Mouse (Mus musculus) MEL (cell line): ENCODE data around the gene Slc39a11. TPM values are rescaled to one million over a fixed set of nuclear protein-coding genes. Genes with fewer than 3 reads are reported as not detected.

Experiments used
- DNase-seq: peaks from one replicate; pipeline ENCODE4 v3.0.0; 2011; ENCODE audit warnings: low read depth, low spot score
- H3K27ac ChIP-seq: 2 replicates; pipeline ENCODE4 v1.5.1; 2012; ENCODE audit warnings: low read depth, mild to moderate bottlenecking, control low read depth, low read length, moderate library complexity; ENCODE audit not compliant: control insufficient read depth
- H3K27me3 ChIP-seq, 2 experiments: fragments of 150-350 bp in 1 of 2; sonication (generic) in 1 of 2; 2 replicates each; pipeline ENCODE4 v1.6.1; 2012; ENCODE audit warnings: low read length in 2 of 2, mild to moderate bottlenecking in 2 of 2, improper control_type of control experiment in 1 of 2, moderate library complexity in 1 of 2; ENCODE audit not compliant: insufficient read depth in 2 of 2, control insufficient read depth in 1 of 2
- H3K36me3 ChIP-seq, 2 experiments: 2 replicates each; pipeline ENCODE4 v1.6.1; 2012 to 2014; ENCODE audit warnings: low read length in 2 of 2, improper control_type of control experiment in 1 of 2, inconsistent platforms in 1 of 2, mild to moderate bottlenecking in 1 of 2; ENCODE audit not compliant: insufficient read depth in 2 of 2, control insufficient read depth in 1 of 2
- H3K4me1 ChIP-seq, 2 experiments: fragments of 150-350 bp in 1 of 2; sonication (generic) in 1 of 2; 2 replicates each; pipeline ENCODE4 v1.6.1; 2012; ENCODE audit warnings: low read length in 2 of 2, improper control_type of control experiment in 1 of 2, mild to moderate bottlenecking in 1 of 2; ENCODE audit not compliant: insufficient read depth in 2 of 2, control insufficient read depth in 1 of 2
- H3K4me3 ChIP-seq, 2 experiments: fragments of 150-350 bp in 1 of 2; sonication (generic) in 1 of 2; 2 replicates each; pipeline ENCODE4 v1.5.1; 2012; ENCODE audit warnings: low read depth in 2 of 2, low read length in 2 of 2, mild to moderate bottlenecking in 2 of 2, moderate library complexity in 2 of 2, control low read depth in 1 of 2, improper control_type of control experiment in 1 of 2; ENCODE audit not compliant: control insufficient read depth in 1 of 2, insufficient read depth in 1 of 2
- H3K79me2 ChIP-seq: 2 replicates; pipeline ENCODE4 v1.6.1; 2012; ENCODE audit warnings: mild to moderate bottlenecking, low read length, moderate library complexity; ENCODE audit not compliant: control insufficient read depth, poor library complexity, insufficient read depth
- H3K9ac ChIP-seq: 2 replicates; pipeline ENCODE4 v1.6.1; 2012; ENCODE audit warnings: low read depth, mild to moderate bottlenecking, control low read depth, low read length, moderate library complexity; ENCODE audit not compliant: control insufficient read depth, poor library complexity, severe bottlenecking
- H3K9me3 ChIP-seq: fragments of 150-350 bp; sonication (generic); replicated peaks from 2 replicates; pipeline ENCODE4 v1.6.1; 2012; ENCODE audit warnings: mild to moderate bottlenecking, low read length, improper control_type of control experiment, moderate library complexity; ENCODE audit not compliant: insufficient read depth
- BHLHE40 ChIP-seq: IDR thresholded peaks from 2 replicates; pipeline ENCODE4 v1.6.1; 2012; ENCODE audit warnings: low read depth, mild to moderate bottlenecking, inconsistent platforms, low read length, improper control_type of control experiment, borderline replicate concordance
- CHD1 ChIP-seq: IDR thresholded peaks from 2 replicates; pipeline ENCODE4 v1.6.1; 2012; ENCODE audit warnings: low read depth, mild to moderate bottlenecking, inconsistent platforms, low read length, improper control_type of control experiment
- CTCF ChIP-seq, 3 experiments: IDR thresholded peaks in 2 of 3; conservative IDR thresholded peaks in 1 of 3; 2 replicates each; pipeline ENCODE4 v1.5.1; 2011 to 2012; ENCODE audit warnings: low read length in 3 of 3, low read depth in 2 of 3, mild to moderate bottlenecking in 2 of 3, improper control_type of control experiment in 1 of 3, inconsistent platforms in 1 of 3, mixed read lengths in 1 of 3, moderate library complexity in 1 of 3; ENCODE audit not compliant: control insufficient read depth in 1 of 3, insufficient read depth in 1 of 3, poor library complexity in 1 of 3, severe bottlenecking in 1 of 3
- ELF1 ChIP-seq: IDR thresholded peaks from 2 replicates; pipeline ENCODE4 v1.6.1; 2014; ENCODE audit warnings: low read depth, mild to moderate bottlenecking, inconsistent platforms, low read length, improper control_type of control experiment, moderate library complexity
- EP300 ChIP-seq, 2 experiments: IDR thresholded peaks; 2 replicates each; pipeline ENCODE4 v1.6.1; 2011; ENCODE audit warnings: improper control_type of control experiment in 2 of 2, low read length in 2 of 2, low read depth in 1 of 2, mild to moderate bottlenecking in 1 of 2
- GABPA ChIP-seq: IDR thresholded peaks from 2 replicates; pipeline ENCODE4 v1.6.1; 2012; ENCODE audit warnings: low read depth, mild to moderate bottlenecking, inconsistent platforms, low read length, improper control_type of control experiment, moderate library complexity
- GATA1 ChIP-seq: IDR thresholded peaks from 2 replicates; pipeline ENCODE4 v1.6.1; 2011; ENCODE audit warnings: low read depth, low read length, improper control_type of control experiment
- JUND ChIP-seq: IDR thresholded peaks from 2 replicates; pipeline ENCODE4 v1.6.1; 2011; ENCODE audit warnings: low read depth, mild to moderate bottlenecking, improper control_type of control experiment, low read length
- KAT2A ChIP-seq: conservative IDR thresholded peaks from 2 replicates; pipeline ENCODE4 v1.6.1; 2012; ENCODE audit warnings: low read depth, low read length, improper control_type of control experiment, inconsistent platforms
- MAFK ChIP-seq: IDR thresholded peaks from 2 replicates; pipeline ENCODE4 v1.6.1; 2011; ENCODE audit warnings: low read depth, mild to moderate bottlenecking, low read length, improper control_type of control experiment, borderline replicate concordance
- MAX ChIP-seq: IDR thresholded peaks from 2 replicates; pipeline ENCODE4 v1.6.1; 2011; ENCODE audit warnings: low read length, improper control_type of control experiment
- MAZ ChIP-seq: IDR thresholded peaks from 2 replicates; pipeline ENCODE4 v1.6.1; 2012; ENCODE audit warnings: low read depth, mild to moderate bottlenecking, inconsistent platforms, low read length, improper control_type of control experiment
- MYB ChIP-seq: IDR thresholded peaks from 2 replicates; pipeline ENCODE4 v1.6.1; 2011; ENCODE audit warnings: mild to moderate bottlenecking, low read depth, low read length, improper control_type of control experiment
- POLR2A ChIP-seq, 2 experiments: IDR thresholded peaks; 2 replicates each; pipeline ENCODE4 v1.6.1; 2011 to 2012; ENCODE audit warnings: low read length in 2 of 2, mild to moderate bottlenecking in 2 of 2, control low read depth in 1 of 2, improper control_type of control experiment in 1 of 2, low read depth in 1 of 2, moderate library complexity in 1 of 2; ENCODE audit not compliant: control insufficient read depth in 1 of 2, insufficient read depth in 1 of 2, poor library complexity in 1 of 2
- RAD21 ChIP-seq: IDR thresholded peaks from 2 replicates; pipeline ENCODE4 v1.6.1; 2011; ENCODE audit warnings: mild to moderate bottlenecking, low read depth, low read length, improper control_type of control experiment
- RCOR1 ChIP-seq: IDR thresholded peaks from 2 replicates; pipeline ENCODE4 v1.6.1; 2012; ENCODE audit warnings: low read depth, mild to moderate bottlenecking, inconsistent platforms, low read length, improper control_type of control experiment
- SIN3A ChIP-seq: IDR thresholded peaks from 2 replicates; pipeline ENCODE4 v1.6.1; 2012; ENCODE audit warnings: low read length, improper control_type of control experiment, inconsistent platforms
- SMC3 ChIP-seq: IDR thresholded peaks from 2 replicates; pipeline ENCODE4 v1.6.1; 2011; ENCODE audit warnings: low read depth, low read length, improper control_type of control experiment
- TBP ChIP-seq: IDR thresholded peaks from 2 replicates; pipeline ENCODE4 v1.8.0; 2011; ENCODE audit warnings: low read depth, low read length, improper control_type of control experiment
- TCF12 ChIP-seq: IDR thresholded peaks from 2 replicates; pipeline ENCODE4 v1.6.1; 2014; ENCODE audit warnings: low read depth, mild to moderate bottlenecking, inconsistent platforms, low read length, improper control_type of control experiment, moderate library complexity
- UBTF ChIP-seq: IDR thresholded peaks from 2 replicates; pipeline ENCODE4 v1.6.1; 2012; ENCODE audit warnings: low read depth, mild to moderate bottlenecking, inconsistent platforms, low read length, improper control_type of control experiment, moderate library complexity, borderline replicate concordance; ENCODE audit not compliant: insufficient read depth
- ZMIZ1 ChIP-seq: IDR thresholded peaks from 2 replicates; pipeline ENCODE4 v1.6.1; 2012; ENCODE audit warnings: low read depth, mild to moderate bottlenecking, inconsistent platforms, low read length, improper control_type of control experiment, moderate library complexity
- polyA plus RNA-seq, 2 experiments: library from polyadenylated mRNA; stranded (reverse) in 1 of 2; unstranded in 1 of 2; fragments of >175 nt in 1 of 2; fragments of >200 nt in 1 of 2; gene quantifications; 2 replicates each; pipeline versions ENCODE4 v1.2.1 to v1.2.4; 2012; ENCODE audit warnings: low replicate concordance in 2 of 2, low read depth in 1 of 2; ENCODE audit not compliant: insufficient read length in 2 of 2, insufficient read depth in 1 of 2, missing spikeins in 1 of 2
- total RNA-seq: library from RNA; depleted of rRNA; stranded (reverse); fragments of 300-350 nt; gene quantifications from 2 replicates; pipeline ENCODE4 v1.2.3, GENCODE M21; 2012

The Slc39a11 gene
- total and polyA plus RNA-seq, 3 experiments, result 34.2 to 45.6 TPM; not detected in 1

GRCm38 (mm10) chr11:113378867-113379266, 271.0 kb downstream of the Slc39a11 start:
- H3K9ac ChIP-seq, result no peak overlapping the region
- H3K9me3 ChIP-seq, result no peaks in the 10 kb centered on the region
- no peak overlapping the region for H3K27ac ChIP-seq
- H3K79me2 ChIP-seq, result no peaks in the 10 kb centered on the region
- no peaks in the 10 kb centered on the region for H3K4me1 ChIP-seq
- H3K36me3 ChIP-seq, result no peaks in the 10 kb centered on the region
- no peaks in the 10 kb centered on the region for H3K27me3 ChIP-seq
- DNase-seq, result no peak
- H3K4me3 ChIP-seq, result no peak overlapping the region
- TF ChIP-seq RAD21 (no peak), MAZ (no peak), SIN3A (no peak), MAX (no peak)

- Histone ChIP-seq H3K27ac (no peak overlapping the region), H3K36me3 (no peaks in the 10 kb centered on the region; a peak in 1 of 4 replicates), H3K4me1 (no peaks in the 10 kb centered on the region), H3K79me2 (no peaks in the 10 kb centered on the region), H3K9me3 (no peaks in the 10 kb centered on the region), H3K9ac (no peak overlapping the region), H3K4me3 (no peak overlapping the region), H3K27me3 (no peaks in the 10 kb centered on the region)
- DNase-seq, result no peak
- TF ChIP-seq MAFK (no peak), MAZ (no peak), RCOR1 (no peak), BHLHE40 (no peak), SMC3 (no peak), CTCF (IDR thresholded peaks at IDR 0.05 in 2 of 3, conservative IDR thresholded peaks at IDR 0.05 in 1 of 3; ENCODE audit: control insufficient read depth in 1 of 3, insufficient read depth in 1 of 3, low read depth in 2 of 3, low read length in 3 of 3, poor library complexity in 1 of 3, severe bottlenecking in 1 of 3) (peak in 2 of 3 experiments; percentile 14 to 24; a peak in 2 of 6 replicates), UBTF (no peak)
Observed at GRCm38 (mm10) chr11:113376066-113376465, 273.8 kb downstream of the Slc39a11 start.

- no peaks in the 10 kb centered on the region for H3K4me1 ChIP-seq
- H3K27me3 ChIP-seq, result no peaks in the 10 kb centered on the region
- no peak for TF ChIP-seq ELF1
- TF ChIP-seq UBTF, result no peak
- TF ChIP-seq POLR2A (IDR thresholded peaks at IDR 0.05; ENCODE audit: control insufficient read depth in 1 of 2, insufficient read depth in 1 of 2, low read depth in 1 of 2, low read length in 2 of 2, poor library complexity in 1 of 2), result no peak
- TF ChIP-seq KAT2A, result no peak
- no peak for TF ChIP-seq CHD1
- no peak for TF ChIP-seq TBP
- no peak for TF ChIP-seq MYB
- no peak for TF ChIP-seq TCF12
- TF ChIP-seq RAD21, result no peak
- TF ChIP-seq SIN3A, result no peak
- no peak for TF ChIP-seq BHLHE40
- TF ChIP-seq GATA1, result no peak
- TF ChIP-seq EP300 (IDR thresholded peaks at IDR 0.05; ENCODE audit: low read depth in 1 of 2, low read length in 2 of 2), result no peak
- TF ChIP-seq JUND, result no peak
- TF ChIP-seq GABPA, result no peak
- no peak for TF ChIP-seq ZMIZ1
- H3K36me3 ChIP-seq, result no peaks in the 10 kb centered on the region; a peak in 1 of 4 replicates
- H3K9ac ChIP-seq, result no peak overlapping the region
- H3K9me3 ChIP-seq, result no peaks in the 10 kb centered on the region
- H3K4me3 ChIP-seq, result no peak overlapping the region
- H3K79me2 ChIP-seq, result no peaks in the 10 kb centered on the region
- no peak overlapping the region for H3K27ac ChIP-seq
- DNase-seq, result no peak
Observed at GRCm38 (mm10) chr11:113373926-113374325, 276.0 kb downstream of the Slc39a11 start.
